Mouse (Mus musculus): ENCODE results near the gene Cd3g.

DNA sequence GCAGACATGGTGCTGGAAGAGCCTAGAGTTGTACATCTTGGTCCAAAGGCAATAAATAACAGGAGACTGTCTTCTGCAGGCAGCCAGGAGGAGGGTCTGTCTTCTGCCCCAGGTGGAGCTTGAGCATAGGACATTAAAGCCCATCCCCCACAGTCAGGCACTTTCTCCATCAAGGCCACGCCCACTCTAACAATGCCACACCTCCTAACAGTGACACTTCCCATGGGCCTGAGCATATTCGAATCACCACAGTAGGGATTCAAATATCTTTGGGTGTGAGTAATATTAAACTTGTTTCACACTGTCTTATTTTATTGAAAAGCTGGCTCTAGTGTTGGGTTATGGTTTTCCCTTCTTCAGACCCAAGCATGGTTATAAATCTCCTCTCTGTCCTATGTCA, 11.6 kb upstream of the Cd3g start:
- TF ChIP-seq CTCF (conservative IDR thresholded peaks at IDR 0.05; ENCODE audit: low read length): no peak
- no peak for TF ChIP-seq POU5F1 (IDR thresholded peaks at IDR 0.05; ENCODE audit: borderline replicate concordance, low read length)
